Mouse (Mus musculus) monocyte, adult 2 months (primary cell): Measurements from ENCODE around the gene Adamtsl1.

ENCODE experiments used
- DNase-seq, 2 experiments: peaks; one replicate each; pipeline ENCODE4 v3.0.0; 2022; ENCODE audit warnings: low spot score in 2 of 2, low read depth in 1 of 2

Gene Adamtsl1

GRCm38 (mm10) chr4:85669735-85670134 lies 155.8 kb downstream of the Adamtsl1 start:
- DNase-seq = no peak

DNA sequence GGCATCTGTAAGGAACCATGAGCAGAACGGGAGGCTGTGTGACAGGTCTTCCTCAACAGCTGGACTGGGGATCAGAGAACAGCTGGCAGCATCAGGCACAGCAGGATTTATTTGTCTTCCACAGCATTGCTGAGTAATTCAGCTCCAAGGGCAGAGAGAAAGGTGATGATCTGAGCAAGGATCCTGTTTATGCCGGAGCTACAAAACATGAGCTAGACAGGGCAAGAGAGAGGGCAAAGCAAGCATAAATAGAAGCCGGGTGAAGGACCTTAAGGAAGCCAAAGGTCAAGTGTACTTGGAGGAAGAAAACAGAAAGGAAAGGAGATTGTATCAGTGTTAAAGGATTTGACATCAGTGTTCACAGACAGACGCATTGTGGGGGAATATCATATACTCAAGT lies 158.3 kb downstream of the Adamtsl1 start:
- no peak for DNase-seq

- no peak for DNase-seq
These were observed 163.6 kb downstream of the Adamtsl1 start for GRCm38 (mm10) chr4:85677621-85678020.

GRCm38 (mm10) chr4:85686160-85686559 lies 172.2 kb downstream of the Adamtsl1 start:
- DNase-seq = no peak

- DNase-seq = no peak
These were observed 181.3 kb downstream of the Adamtsl1 start for GRCm38 (mm10) chr4:85695237-85695636.

DNA sequence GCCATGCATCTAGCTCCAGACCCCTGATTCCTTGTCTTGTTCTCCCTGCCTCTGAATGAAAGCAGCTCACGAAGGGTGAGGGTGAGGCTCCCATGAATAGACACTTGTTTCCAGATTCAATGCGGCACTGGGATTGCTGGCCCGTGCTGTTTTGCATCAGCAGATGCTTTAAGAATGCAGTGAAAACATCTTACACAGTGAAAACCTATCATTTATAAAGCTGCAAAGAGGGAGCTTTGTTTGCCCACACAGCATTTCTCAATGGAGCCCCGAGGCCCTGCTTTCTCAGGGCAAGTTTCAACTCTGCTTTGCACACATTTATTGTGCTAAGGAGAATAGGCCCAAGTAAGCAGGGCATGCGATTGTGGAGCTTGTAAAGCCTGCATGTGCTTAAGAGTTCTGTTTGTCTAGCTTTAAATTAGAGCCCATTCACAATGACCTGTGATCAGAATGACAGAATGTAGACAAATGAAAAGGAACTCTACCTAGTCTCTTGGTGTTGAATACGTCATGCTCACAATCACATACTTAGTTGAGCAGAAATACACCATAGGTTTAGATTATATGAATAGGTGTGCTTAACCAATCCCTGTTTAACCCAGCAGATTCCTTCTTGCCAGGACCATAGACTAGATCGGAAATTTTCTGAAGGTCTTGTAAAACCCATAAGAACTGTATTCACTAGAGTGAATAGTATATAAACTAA lies 193.5 kb downstream of the Adamtsl1 start:
- no peak for DNase-seq

- no peak for DNase-seq
These were observed 195.7 kb downstream of the Adamtsl1 start for GRCm38 (mm10) chr4:85709636-85710035.

DNA sequence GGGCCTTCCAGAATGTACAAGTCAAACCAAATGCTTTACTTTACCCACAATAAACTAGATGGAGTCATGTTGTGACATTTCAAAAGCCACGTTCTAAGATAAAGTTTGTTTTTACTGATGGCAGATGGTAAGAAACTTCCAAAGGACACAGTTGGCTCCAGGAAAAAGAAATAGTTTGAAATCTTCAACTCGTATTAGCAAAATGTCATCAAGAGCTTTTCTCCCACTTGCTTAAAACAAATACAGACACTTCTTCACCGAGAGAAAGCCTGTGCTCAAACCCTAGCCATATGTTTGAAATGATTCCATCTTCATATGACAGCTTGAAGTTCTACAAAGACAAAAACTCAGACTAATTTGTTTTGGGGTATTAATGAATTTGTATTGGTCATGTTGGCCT lies 211.0 kb downstream of the Adamtsl1 start:
- no peak for DNase-seq

DNA sequence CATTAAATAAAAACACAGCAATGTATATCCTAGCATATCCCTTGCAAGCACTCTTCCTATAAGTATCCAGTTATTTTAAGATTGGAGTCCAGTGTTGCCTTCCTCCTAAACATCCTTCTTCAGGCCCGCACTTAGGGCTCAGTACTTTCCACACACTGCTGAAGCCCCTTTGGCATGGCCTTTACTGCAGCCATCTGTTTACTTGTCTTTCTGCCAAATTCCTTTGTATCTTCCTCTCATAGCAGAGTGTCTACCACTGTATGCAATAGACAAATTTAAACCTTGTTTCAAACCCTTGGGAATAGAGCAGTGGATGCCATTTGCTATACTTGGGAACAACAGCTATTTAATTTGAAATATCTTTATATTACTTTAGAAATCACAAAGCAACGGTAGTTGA lies 213.8 kb downstream of the Adamtsl1 start:
- no peak for DNase-seq

DNA sequence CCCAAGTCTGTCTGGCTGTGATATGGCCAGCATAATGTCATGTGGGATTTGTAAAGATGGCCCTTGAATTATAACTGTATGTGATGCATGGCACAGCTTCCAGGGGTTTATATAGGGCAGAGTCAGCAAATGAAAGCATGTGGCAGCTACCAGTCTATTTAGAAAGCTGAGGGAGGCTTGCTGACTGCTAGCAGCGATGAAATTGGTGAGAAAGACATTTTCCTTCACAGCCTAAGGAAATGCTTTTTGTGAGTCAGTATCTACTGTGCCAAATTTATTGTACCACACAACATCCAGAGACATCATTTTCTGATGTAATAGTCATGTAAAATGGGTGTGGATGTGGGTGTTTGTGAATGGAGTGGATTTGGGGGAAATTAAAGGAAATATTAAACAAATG lies 214.4 kb downstream of the Adamtsl1 start:
- DNase-seq = no peak

DNA sequence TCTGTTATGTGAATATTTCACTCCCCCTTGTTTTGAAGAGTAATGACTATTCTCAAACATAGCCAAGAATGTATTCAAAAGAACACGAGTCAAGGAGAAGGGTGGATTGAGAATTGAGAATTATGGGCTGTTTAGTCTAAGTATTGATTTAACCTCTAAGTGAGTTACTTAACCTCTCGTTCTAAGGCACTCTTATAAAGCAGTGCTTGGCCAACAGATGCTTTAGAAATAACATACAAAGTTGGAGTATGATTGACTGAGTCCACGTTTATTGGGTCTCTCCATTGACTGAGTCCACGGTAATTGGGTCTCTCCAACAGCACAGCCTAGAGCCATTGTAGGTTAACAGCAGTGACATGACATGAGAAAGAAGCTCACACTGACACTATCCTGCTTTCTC lies 226.5 kb downstream of the Adamtsl1 start:
- no peak for DNase-seq

- DNase-seq = no peak
These were observed 227.9 kb downstream of the Adamtsl1 start for GRCm38 (mm10) chr4:85741825-85742391.

GRCm38 (mm10) chr4:85743427-85743826 lies 229.5 kb downstream of the Adamtsl1 start:
- DNase-seq = no peak

GRCm38 (mm10) chr4:85762684-85763083 lies 248.7 kb downstream of the Adamtsl1 start:
- DNase-seq = no peak

- DNase-seq = no peak
These were observed 249.4 kb downstream of the Adamtsl1 start for GRCm38 (mm10) chr4:85763161-85764014.

DNA sequence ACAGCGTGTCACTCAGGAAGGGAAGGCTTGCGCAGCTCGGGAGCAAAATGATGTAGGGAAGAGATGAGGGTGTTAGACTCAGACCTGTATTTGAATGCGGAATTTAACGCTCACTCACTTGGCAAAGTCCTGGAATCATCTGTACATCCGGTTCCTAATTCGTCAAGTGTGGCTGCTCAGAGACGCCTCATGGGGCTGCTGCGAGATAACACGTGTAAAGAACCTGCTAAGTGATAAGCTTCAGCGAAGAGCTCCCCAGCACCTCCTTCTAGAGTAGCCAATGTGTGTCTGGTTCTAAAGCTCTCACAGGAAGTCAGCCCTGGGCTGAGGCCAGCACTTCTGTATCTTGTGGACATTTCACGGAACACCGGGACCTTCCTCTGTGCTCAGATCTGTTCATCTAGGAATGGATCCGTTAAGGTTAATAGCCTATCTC lies 250.1 kb downstream of the Adamtsl1 start:
- DNase-seq = no peak

- no peak for DNase-seq
These were observed 250.5 kb downstream of the Adamtsl1 start for GRCm38 (mm10) chr4:85764476-85764875.

- no peak for DNase-seq
These were observed 253.7 kb downstream of the Adamtsl1 start for GRCm38 (mm10) chr4:85767666-85768065.

- DNase-seq = no peak
These were observed 254.1 kb downstream of the Adamtsl1 start for GRCm38 (mm10) chr4:85768107-85768506.

GRCm38 (mm10) chr4:85782511-85782910 lies 268.5 kb downstream of the Adamtsl1 start:
- DNase-seq = no peak

- DNase-seq = no peak
These were observed 269.9 kb downstream of the Adamtsl1 start for GRCm38 (mm10) chr4:85783768-85784379.

GRCm38 (mm10) chr4:85784428-85784827 lies 270.5 kb downstream of the Adamtsl1 start:
- DNase-seq = no peak
